Mouse (Mus musculus): ENCODE data around the gene Ccl9. TPM values are rescaled to one million over a fixed set of nuclear protein-coding genes. Genes with fewer than 3 reads are reported as not detected.

Gene Ccl9
- total RNA-seq (2023) = 100 to 1,000 TPM; 325 to 345 TPM

DNA sequence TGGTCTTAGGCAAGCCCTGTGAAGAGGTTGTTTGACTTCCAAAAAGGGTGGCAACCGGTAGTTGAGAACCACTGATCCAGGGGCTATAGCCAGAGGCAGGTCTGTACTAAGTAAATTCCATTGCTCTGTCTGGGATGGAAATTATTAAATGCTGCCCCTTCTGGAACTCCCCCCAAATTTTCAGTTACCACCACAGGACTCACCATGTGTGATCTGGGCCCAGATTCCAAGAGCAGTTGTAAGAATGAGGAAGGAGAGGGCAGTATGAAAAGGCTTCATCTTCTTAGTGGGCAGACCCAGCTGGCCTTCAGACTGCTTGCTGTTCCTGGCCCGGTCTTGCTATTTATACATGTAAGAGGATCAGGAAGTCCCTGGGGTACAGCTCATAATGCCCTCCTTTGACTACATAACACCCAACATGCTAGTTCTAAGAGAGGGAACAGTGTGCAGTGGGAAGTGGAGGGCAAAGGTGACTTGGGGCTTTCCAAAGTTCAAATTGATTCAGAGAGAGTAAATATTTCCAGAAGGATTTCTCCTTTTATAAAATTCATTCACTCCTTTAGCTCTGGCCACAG, at the start of gene Ccl9:
Gene Ccl9 (minus strand): TSS at position 451 of the 575 bp plus-strand sequence.

DNA sequence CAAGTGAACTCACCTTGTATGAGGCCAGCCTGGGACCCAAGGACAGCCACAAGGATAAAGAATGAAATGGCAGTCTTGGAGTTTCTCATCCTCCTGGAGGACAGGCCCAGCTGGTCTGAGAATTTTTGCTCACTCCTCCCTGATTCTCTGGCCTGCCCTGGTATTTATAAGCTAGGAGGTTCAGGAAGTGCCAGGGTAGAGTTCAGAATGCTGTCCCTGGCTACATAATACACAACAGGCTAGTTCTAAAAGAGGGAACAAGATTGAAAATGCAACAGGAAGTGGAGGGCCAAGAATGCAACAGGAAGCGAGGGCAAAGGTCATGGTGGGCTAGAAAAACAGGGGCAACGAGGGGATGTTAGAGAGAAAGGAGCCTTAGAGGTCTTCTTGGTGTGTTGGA, 14.4 kb upstream of the Ccl9 start, which contains the start of gene Ccl6:
Gene Ccl6 (minus strand): TSS at position 235 of the 400 bp plus-strand sequence.

DNA sequence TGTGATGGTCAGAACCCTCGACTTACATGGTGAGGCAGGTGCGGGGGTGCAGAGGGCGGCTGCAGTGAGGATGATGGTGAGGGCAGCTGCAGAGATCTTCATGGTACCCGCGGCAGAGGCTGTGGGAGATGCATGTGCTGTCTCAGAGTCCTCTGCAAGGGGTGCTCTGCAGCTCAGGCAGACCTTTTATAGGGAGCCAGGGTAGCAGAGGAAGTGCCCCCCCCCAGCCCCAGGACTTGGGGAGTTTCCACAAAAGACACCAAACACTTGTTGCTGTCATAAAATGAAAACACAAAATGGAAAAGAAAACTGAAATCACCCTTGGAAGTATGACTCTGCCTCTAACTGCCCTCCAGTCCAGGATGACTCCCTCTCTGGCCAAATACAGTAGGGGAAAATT, 48.1 kb downstream of the Ccl9 start, which contains the start of gene Ccl5:
Gene Ccl5 (minus strand): TSS at position 159 of the 400 bp plus-strand sequence.

Other genes with a start within 250 kb of the Ccl9 start
- under 1 TPM; 0.24 to 0.63 TPM for gene Rasl10b, start 169.5 kb downstream of the Ccl9 start, total RNA-seq (2023)
- gene Gas2l2, start 149.2 kb downstream of the Ccl9 start, total RNA-seq (2023) = not detected
- gene 1700020L24Rik, start 141.0 kb downstream of the Ccl9 start, total RNA-seq (2023) = 1 to 10 TPM; 1.2 to 1.4 TPM
- gene Mmp28, start 115.6 kb downstream of the Ccl9 start, total RNA-seq (2023) = 1 to 10 TPM; 1.5 TPM
- 10 to 100 TPM; 82.3 to 97.0 TPM for gene Taf15, start 105.5 kb downstream of the Ccl9 start, total RNA-seq (2023)
- not detected for gene Heatr9, start 56.5 kb downstream of the Ccl9 start, total RNA-seq (2023)
- 10 to 100 TPM; 24.6 to 29.4 TPM for gene Ccl5, start 48.1 kb downstream of the Ccl9 start, total RNA-seq (2023)
- gene Ccl6, start 14.5 kb upstream of the Ccl9 start, total RNA-seq (2023) = 100 to 1,000 TPM; 669 to 836 TPM
- gene Rpl9-ps1, start 67.0 kb upstream of the Ccl9 start, total RNA-seq (2023) = not detected
- gene Ccl3, start 70.7 kb upstream of the Ccl9 start, total RNA-seq (2023) = 100 to 1,000 TPM; 186 to 201 TPM
- 10 to 100 TPM; 23.7 to 26.8 TPM for gene Ccl4, start 83.9 kb upstream of the Ccl9 start, total RNA-seq (2023)
- gene Wfdc17, start 125.4 kb upstream of the Ccl9 start, total RNA-seq (2023) = 100 to 1,000 TPM in 1 of 2 experiments, 10 to 100 TPM in 1; 80.2 to 115 TPM
- gene Wfdc18, start 130.4 kb upstream of the Ccl9 start, total RNA-seq (2023) = 1 to 10 TPM; 1.5 to 3.1 TPM
- not detected for gene Wfdc21, start 168.3 kb upstream of the Ccl9 start, total RNA-seq (2023)
- 10 to 100 TPM; 20.8 to 23.0 TPM for gene Heatr6, start 175.1 kb upstream of the Ccl9 start, total RNA-seq (2023)